Mouse (Mus musculus): ENCODE results near the gene F7. TPM values are rescaled to one million over a fixed set of nuclear protein-coding genes. Genes with fewer than 3 reads are reported as not detected.
"Not testable (repeated sequence)": the region's sequence is repeated elsewhere in the genome, so short reads cannot be mapped to it uniquely, and the experiment has no call there.

The F7 gene
- polyA plus RNA-seq, 1 experiment, result 2.0 TPM

DNA sequence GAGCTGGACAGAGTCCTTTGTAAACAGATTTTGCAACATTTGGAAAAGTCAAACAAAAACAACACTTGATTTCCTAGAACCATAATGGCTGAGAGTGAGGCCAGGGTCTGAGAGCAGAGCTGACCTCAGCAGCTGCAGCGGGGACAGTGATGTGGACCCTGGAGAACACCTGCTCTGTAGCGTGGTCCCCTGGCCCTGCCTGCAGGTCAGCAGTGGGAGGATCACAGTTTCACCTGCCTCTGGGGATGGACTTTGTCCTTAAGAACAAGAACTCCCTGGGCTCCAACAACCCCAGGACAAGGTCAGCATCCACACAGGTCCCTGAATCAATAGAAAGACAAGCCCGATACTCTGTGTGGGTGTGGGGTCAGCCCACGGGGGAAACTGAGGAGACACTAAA is 31.5 kb downstream of the F7 start:
- Histone ChIP-seq H3K27ac (ENCODE audit: control insufficient read depth, insufficient read depth, low read depth, low read length) (no peak overlapping the region), H3K27me3 (ENCODE audit: control insufficient read depth, insufficient read depth, low read length) (no peaks in the 10 kb centered on the region), H3K36me3 (ENCODE audit: control insufficient read depth, insufficient read depth, low read length) (no peaks in the 10 kb centered on the region), H3K4me3 (ENCODE audit: control insufficient read depth, low read depth, low read length) (no peak overlapping the region), H3K4me1 (ENCODE audit: control insufficient read depth, insufficient read depth, low read length) (peaks cover 7% of the 10 kb centered on the region)
- no peak for TF ChIP-seq CTCF (IDR thresholded peaks at IDR 0.05; ENCODE audit: control insufficient read depth, insufficient read depth, insufficient replicate concordance, low read depth, low read length)
- no peak for TF ChIP-seq POLR2A (IDR thresholded peaks at IDR 0.05; ENCODE audit: control insufficient read depth, low read depth, low read length)

DNA sequence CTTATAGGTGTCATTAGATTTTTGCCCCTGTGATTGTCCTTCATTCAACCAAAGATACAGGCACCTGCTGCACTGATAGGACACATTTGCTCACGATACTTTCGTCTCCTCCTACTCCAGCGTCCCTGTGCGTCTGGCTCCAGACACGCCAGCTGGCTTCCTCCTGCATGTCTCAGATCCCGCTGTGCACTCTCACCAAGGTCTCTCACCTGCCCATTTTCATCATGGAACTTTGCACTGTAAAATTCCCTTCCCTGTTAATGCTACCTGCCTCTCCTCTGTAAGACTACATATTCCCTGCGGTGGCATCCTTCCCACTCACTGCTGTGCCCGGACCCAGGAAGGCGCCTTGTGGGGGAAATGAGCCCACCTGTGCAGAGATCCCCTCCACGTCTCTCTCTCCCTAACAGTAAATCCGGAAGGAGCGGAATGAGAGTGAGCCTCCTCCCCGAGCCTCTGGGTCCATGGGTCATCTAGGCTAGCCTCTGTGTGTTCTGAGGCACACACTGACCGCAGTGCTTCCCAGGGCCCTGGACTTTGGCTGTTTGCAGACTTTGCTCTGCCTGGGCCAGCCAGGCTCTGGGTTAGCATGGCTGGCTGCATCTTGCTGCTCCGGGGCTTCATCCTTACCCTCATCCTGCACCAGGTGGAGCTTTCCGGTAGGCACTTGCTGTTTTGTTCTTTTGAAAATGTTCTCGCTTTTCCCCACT is 34.8 kb downstream of the F7 start, which contains the start of gene Proz:
Gene Proz, plus strand, starts transcription at position 474 of the 710 bp plus-strand sequence.
- Histone ChIP-seq H3K27me3 (ENCODE audit: control insufficient read depth, insufficient read depth, low read length) (no peaks in the 10 kb centered on the region), H3K4me3 (ENCODE audit: control insufficient read depth, low read depth, low read length) (no peak within 1 kb of the TSS), H3K36me3 (ENCODE audit: control insufficient read depth, insufficient read depth, low read length) (no peaks in the 10 kb centered on the region), H3K27ac (ENCODE audit: control insufficient read depth, insufficient read depth, low read depth, low read length) (no peak within 1 kb of the TSS), H3K4me1 (ENCODE audit: control insufficient read depth, insufficient read depth, low read length) (no peaks in the 10 kb centered on the region)
- TF ChIP-seq POLR2A (IDR thresholded peaks at IDR 0.05; ENCODE audit: control insufficient read depth, low read depth, low read length) (no peak), CTCF (IDR thresholded peaks at IDR 0.05; ENCODE audit: control insufficient read depth, insufficient read depth, insufficient replicate concordance, low read depth, low read length) (no peak)

DNA sequence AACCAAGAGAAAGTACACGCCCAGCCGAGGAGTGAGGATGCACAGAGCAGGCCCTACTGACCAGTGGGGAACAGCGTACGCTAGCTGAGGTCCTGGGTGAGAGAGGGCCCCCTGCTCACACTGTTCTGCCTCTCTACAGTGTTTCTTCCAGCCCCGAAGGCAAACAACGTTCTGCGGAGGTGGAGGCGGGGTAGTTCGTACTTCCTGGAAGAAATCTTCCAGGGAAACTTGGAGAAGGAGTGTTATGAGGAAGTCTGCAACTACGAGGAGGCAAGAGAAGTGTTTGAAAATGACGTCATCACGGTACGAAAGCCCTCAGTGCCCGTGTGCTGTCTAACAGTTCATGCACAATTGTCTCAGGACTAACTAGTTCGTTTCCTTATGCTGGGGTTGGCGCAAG is 37.3 kb downstream of the F7 start:
- Histone ChIP-seq H3K27ac (ENCODE audit: control insufficient read depth, insufficient read depth, low read depth, low read length) (no peak overlapping the region), H3K27me3 (ENCODE audit: control insufficient read depth, insufficient read depth, low read length) (no peaks in the 10 kb centered on the region), H3K36me3 (ENCODE audit: control insufficient read depth, insufficient read depth, low read length) (no peaks in the 10 kb centered on the region), H3K4me1 (ENCODE audit: control insufficient read depth, insufficient read depth, low read length) (peaks cover 4% of the 10 kb centered on the region), H3K4me3 (ENCODE audit: control insufficient read depth, low read depth, low read length) (no peak overlapping the region)
- TF ChIP-seq CTCF (IDR thresholded peaks at IDR 0.05; ENCODE audit: control insufficient read depth, insufficient read depth, insufficient replicate concordance, low read depth, low read length) (no peak), POLR2A (IDR thresholded peaks at IDR 0.05; ENCODE audit: control insufficient read depth, low read depth, low read length) (no peak)

DNA sequence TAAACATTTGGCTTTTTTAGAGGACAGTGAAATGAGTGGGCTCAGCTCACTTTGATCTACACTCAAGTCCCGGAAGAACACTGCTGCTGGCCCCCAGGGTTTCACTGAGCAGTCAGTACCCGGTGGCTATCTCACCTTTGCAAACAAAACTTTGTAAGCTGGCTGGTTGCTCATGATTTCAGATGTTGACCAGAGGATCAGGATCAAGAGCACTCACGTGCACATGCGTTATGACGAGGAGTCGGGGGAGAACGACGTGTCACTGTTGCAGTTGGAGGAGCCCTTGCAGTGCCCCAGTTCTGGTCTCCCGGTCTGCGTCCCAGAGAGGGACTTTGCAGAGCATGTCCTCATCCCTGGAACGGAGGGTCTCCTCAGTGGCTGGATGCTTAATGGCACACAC is 47.4 kb downstream of the F7 start:
- Histone ChIP-seq H3K27ac (ENCODE audit: control insufficient read depth, insufficient read depth, low read depth, low read length) (no peak overlapping the region), H3K36me3 (ENCODE audit: control insufficient read depth, insufficient read depth, low read length) (no peaks in the 10 kb centered on the region; the same call in 1 of the 2 replicates), H3K4me1 (ENCODE audit: control insufficient read depth, insufficient read depth, low read length) (no peaks in the 10 kb centered on the region), H3K4me3 (ENCODE audit: control insufficient read depth, low read depth, low read length) (no peak overlapping the region), H3K27me3 (ENCODE audit: control insufficient read depth, insufficient read depth, low read length) (no peaks in the 10 kb centered on the region)
- no peak for TF ChIP-seq CTCF (IDR thresholded peaks at IDR 0.05; ENCODE audit: control insufficient read depth, insufficient read depth, insufficient replicate concordance, low read depth, low read length)
- no peak for TF ChIP-seq POLR2A (IDR thresholded peaks at IDR 0.05; ENCODE audit: control insufficient read depth, low read depth, low read length)

DNA sequence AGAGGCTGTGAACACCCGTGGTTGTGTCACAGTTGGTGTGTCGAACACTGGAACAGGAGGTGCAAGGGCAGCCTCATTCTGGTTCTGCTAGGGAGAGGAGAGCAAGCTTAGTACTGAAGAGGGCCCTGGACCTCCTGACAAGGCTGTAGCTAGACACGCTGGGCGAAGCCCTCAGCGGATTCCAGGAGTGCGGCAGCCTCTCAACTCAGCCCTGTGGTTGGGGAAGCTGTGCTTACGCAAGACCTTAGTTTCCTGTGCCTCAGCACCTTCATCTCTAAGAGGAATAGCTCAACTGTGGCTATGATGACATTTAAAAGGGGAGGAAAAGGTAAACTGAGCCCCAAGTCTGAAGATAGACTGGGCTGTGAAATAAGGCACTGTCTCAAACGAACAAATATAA is 49.2 kb downstream of the F7 start:
- no peak for TF ChIP-seq POLR2A (IDR thresholded peaks at IDR 0.05; ENCODE audit: control insufficient read depth, low read depth, low read length)
- no peak for TF ChIP-seq CTCF (IDR thresholded peaks at IDR 0.05; ENCODE audit: control insufficient read depth, insufficient read depth, insufficient replicate concordance, low read depth, low read length)
- Histone ChIP-seq H3K36me3 (ENCODE audit: control insufficient read depth, insufficient read depth, low read length) (no peaks in the 10 kb centered on the region; the same call in 1 of the 2 replicates), H3K4me1 (ENCODE audit: control insufficient read depth, insufficient read depth, low read length) (no peaks in the 10 kb centered on the region)

DNA sequence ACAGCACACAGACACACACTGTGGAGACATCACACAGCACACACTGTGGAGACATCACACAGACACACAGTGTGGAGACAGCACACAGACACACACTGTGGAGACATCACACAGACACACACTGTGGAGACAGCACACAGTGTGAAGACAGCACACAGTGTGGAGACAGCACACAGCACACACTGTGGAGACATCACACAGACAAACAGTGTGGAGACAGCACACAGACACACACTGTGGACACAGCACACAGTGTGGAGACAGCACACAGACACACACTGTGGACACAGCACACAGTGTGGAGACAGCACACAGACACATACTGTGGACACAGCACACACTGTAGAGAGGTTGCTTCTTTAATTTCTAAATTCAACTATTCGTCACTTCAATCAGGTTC is 49.7 kb downstream of the F7 start:
- not testable (repeated sequence) for H3K27me3 ChIP-seq (ENCODE audit: control insufficient read depth, insufficient read depth, low read length); H3K4me3 ChIP-seq (ENCODE audit: control insufficient read depth, low read depth, low read length); H3K27ac ChIP-seq (ENCODE audit: control insufficient read depth, insufficient read depth, low read depth, low read length); H3K4me1 ChIP-seq (ENCODE audit: control insufficient read depth, insufficient read depth, low read length); H3K36me3 ChIP-seq (ENCODE audit: control insufficient read depth, insufficient read depth, low read length)

More for the DNA sequence above, 49.2 kb downstream of the F7 start:
- no peak overlapping the region for H3K27ac ChIP-seq (ENCODE audit: control insufficient read depth, insufficient read depth, low read depth, low read length)
- no peak overlapping the region for H3K4me3 ChIP-seq (ENCODE audit: control insufficient read depth, low read depth, low read length)
- H3K27me3 ChIP-seq (ENCODE audit: control insufficient read depth, insufficient read depth, low read length), result no peaks in the 10 kb centered on the region

DNA sequence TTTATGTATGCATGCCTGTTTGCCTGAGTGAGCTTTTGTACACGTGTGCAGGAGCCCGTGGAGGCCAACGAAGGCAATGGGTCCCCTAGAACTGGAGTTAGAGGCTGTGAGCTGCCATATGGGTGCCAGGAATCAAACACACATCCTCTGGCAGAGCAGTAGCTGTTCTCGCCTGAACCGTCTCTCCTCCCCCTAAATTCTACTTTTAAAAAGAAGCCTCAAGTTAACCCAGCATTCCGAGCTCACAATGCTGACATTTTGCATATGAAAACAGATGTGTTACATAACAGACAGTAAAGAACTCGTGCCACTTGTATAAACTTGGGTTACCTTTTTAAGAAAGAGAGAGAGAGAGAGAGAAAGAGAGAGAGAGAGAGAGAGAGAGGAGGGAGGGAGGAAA is 51.7 kb downstream of the F7 start:
- H3K4me1 ChIP-seq (ENCODE audit: control insufficient read depth, insufficient read depth, low read length), result no peaks in the 10 kb centered on the region
- H3K36me3 ChIP-seq (ENCODE audit: control insufficient read depth, insufficient read depth, low read length), result no peaks in the 10 kb centered on the region; the same call in 1 of the 2 replicates
- no peak overlapping the region for H3K4me3 ChIP-seq (ENCODE audit: control insufficient read depth, low read depth, low read length)
- TF ChIP-seq CTCF (IDR thresholded peaks at IDR 0.05; ENCODE audit: control insufficient read depth, insufficient read depth, insufficient replicate concordance, low read depth, low read length), result no peak
- TF ChIP-seq POLR2A (IDR thresholded peaks at IDR 0.05; ENCODE audit: control insufficient read depth, low read depth, low read length), result no peak
- H3K27me3 ChIP-seq (ENCODE audit: control insufficient read depth, insufficient read depth, low read length), result no peaks in the 10 kb centered on the region
- H3K27ac ChIP-seq (ENCODE audit: control insufficient read depth, insufficient read depth, low read depth, low read length), result no peak overlapping the region

Other genes with a start within 250 kb of the F7 start
- gene Mcf2l, start 152.2 kb upstream of the F7 start, polyA plus RNA-seq (2012; rRNA removed), result 8.4 and 8.9 TPM in 2 replicates
- gene F10, start 11.3 kb downstream of the F7 start, polyA plus RNA-seq (2012; rRNA removed), result 0.86 and 1.0 TPM in 2 replicates
- gene Proz, start 34.9 kb downstream of the F7 start, polyA plus RNA-seq (2012; rRNA removed), result 0.07 and 0.18 TPM in 2 replicates
- gene Pcid2, start 79.4 kb downstream of the F7 start, polyA plus RNA-seq (2012; rRNA removed), result 54.1 and 61.8 TPM in 2 replicates
- gene Cul4a, start 79.6 kb downstream of the F7 start, polyA plus RNA-seq (2012; rRNA removed), result 65.5 and 68.3 TPM in 2 replicates
- gene Lamp1, start 133.1 kb downstream of the F7 start, polyA plus RNA-seq (2012; rRNA removed), result 583 and 634 TPM in 2 replicates
- gene Grtp1, start 174.6 kb downstream of the F7 start, polyA plus RNA-seq (2012; rRNA removed), result 1.6 and 97.7 TPM in 2 replicates
- 0.06 TPM in 1 of 2 replicates, not detected in the other for gene Adprhl1, start 228.1 kb downstream of the F7 start, polyA plus RNA-seq (2012; rRNA removed)